Mouse (Mus musculus): Measurements from ENCODE around the gene Orai3.

Orai3 gene

GRCm38 (mm10) chr7:127798591-127798990 lies 29.0 kb downstream of the Orai3 start:
- no peak for DNase-seq (ENCODE audit: low read depth, low spot score)

- no peak for DNase-seq (ENCODE audit: low read depth, low spot score)
Measured at GRCm38 (mm10) chr7:127799211-127799610, 29.6 kb downstream of the Orai3 start.

GRCm38 (mm10) chr7:127799738-127800137 lies 30.1 kb downstream of the Orai3 start:
- DNase-seq (ENCODE audit: low read depth, low spot score), result no peak

GRCm38 (mm10) chr7:127800435-127801009 lies 30.9 kb downstream of the Orai3 start, which contains the start of gene Hsd3b7:
TSS of gene Hsd3b7 (plus strand) at chr7:127800604.
- DNase-seq (ENCODE audit: low read depth, low spot score), result peak; percentile 78

- no peak for DNase-seq (ENCODE audit: low read depth, low spot score)
Measured at GRCm38 (mm10) chr7:127801010-127801621, 31.5 kb downstream of the Orai3 start.

- no peak for DNase-seq (ENCODE audit: low read depth, low spot score)
Measured at GRCm38 (mm10) chr7:127802313-127802712, 32.7 kb downstream of the Orai3 start.

GRCm38 (mm10) chr7:127808821-127809220 lies 39.2 kb downstream of the Orai3 start:
- DNase-seq (ENCODE audit: low read depth, low spot score), result no peak

GRCm38 (mm10) chr7:127809846-127810245 lies 40.2 kb downstream of the Orai3 start:
- no peak for DNase-seq (ENCODE audit: low read depth, low spot score)

- no peak for DNase-seq (ENCODE audit: low read depth, low spot score)
Measured at GRCm38 (mm10) chr7:127810650-127811049, 41.0 kb downstream of the Orai3 start.

- no peak for DNase-seq (ENCODE audit: low read depth, low spot score)
Measured at GRCm38 (mm10) chr7:127811240-127811639, 41.6 kb downstream of the Orai3 start.

GRCm38 (mm10) chr7:127812292-127812691 lies 42.7 kb downstream of the Orai3 start:
- no peak for DNase-seq (ENCODE audit: low read depth, low spot score)

- DNase-seq (ENCODE audit: low read depth, low spot score), result no peak
Measured at GRCm38 (mm10) chr7:127813821-127814220, 44.2 kb downstream of the Orai3 start.

- no peak for DNase-seq (ENCODE audit: low read depth, low spot score)
Measured at GRCm38 (mm10) chr7:127814241-127814921, 44.8 kb downstream of the Orai3 start.

GRCm38 (mm10) chr7:127815116-127815665 lies 45.6 kb downstream of the Orai3 start:
- no peak for DNase-seq (ENCODE audit: low read depth, low spot score)

- DNase-seq (ENCODE audit: low read depth, low spot score), result no peak
Measured at GRCm38 (mm10) chr7:127815954-127816821, 46.6 kb downstream of the Orai3 start.

- no peak for DNase-seq (ENCODE audit: low read depth, low spot score)
Measured at GRCm38 (mm10) chr7:127817053-127817452, 47.4 kb downstream of the Orai3 start.

GRCm38 (mm10) chr7:127817776-127818175 lies 48.2 kb downstream of the Orai3 start:
- DNase-seq (ENCODE audit: low read depth, low spot score), result no peak

- DNase-seq (ENCODE audit: low read depth, low spot score), result no peak
Measured at GRCm38 (mm10) chr7:127820836-127821509, 51.4 kb downstream of the Orai3 start.

- no peak for DNase-seq (ENCODE audit: low read depth, low spot score)
Measured at GRCm38 (mm10) chr7:127822494-127822893, 52.9 kb downstream of the Orai3 start.

- DNase-seq (ENCODE audit: low read depth, low spot score), result no peak
Measured at GRCm38 (mm10) chr7:127823236-127824171, 53.9 kb downstream of the Orai3 start.

Data from retina, postnatal 7 days (tissue).